Mouse (Mus musculus): ENCODE measurements around the gene Fmo4.

- TF ChIP-seq CTCF (IDR thresholded peaks at IDR 0.05; ENCODE audit: control insufficient read depth, insufficient read depth, low read length) (no peak), POLR2A (IDR thresholded peaks at IDR 0.05; ENCODE audit: borderline replicate concordance, control insufficient read depth, low read depth, low read length) (no peak)
These were observed 1.8 kb upstream of the Fmo4 start for GRCm38 (mm10) chr1:162815381-162816127.

Measured in bone marrow, adult 2 months (tissue).